Mouse (Mus musculus) lung, postnatal 0 days (tissue): Measurements from ENCODE around the gene Stard3. TPM values are rescaled to one million over a fixed set of nuclear protein-coding genes. Genes with fewer than 3 reads are reported as not detected.

ENCODE experiments used
- ATAC-seq: fragments of 200-750 bp; cut with Nextera tagmentation; 2 replicates; pipeline ENCODE4 v1.8.0; 2017; ENCODE audit warnings: moderate library complexity
- DNase-seq: peaks from one replicate; pipeline ENCODE4 v3.0.0-alpha.2; 2016; ENCODE audit warnings: low spot score
- H3K27ac ChIP-seq: fragments of 300-500 bp; sonication (generic); 2 replicates; pipeline ENCODE4 v1.5.1; 2014; ENCODE audit warnings: antibody characterized with exemption, mild to moderate bottlenecking, low read length, mixed read lengths
- H3K27me3 ChIP-seq: fragments of 300-500 bp; sonication (generic); replicated peaks from 2 replicates; pipeline ENCODE4 v1.6.1; 2014; ENCODE audit warnings: low read length, mixed read lengths; ENCODE audit not compliant: insufficient read depth
- H3K36me3 ChIP-seq: fragments of 300-500 bp; sonication (generic); 2 replicates; pipeline ENCODE4 v1.6.1; 2014; ENCODE audit warnings: low read length, mixed read lengths; ENCODE audit not compliant: insufficient read depth
- H3K4me1 ChIP-seq: fragments of 300-500 bp; sonication (generic); 2 replicates; pipeline ENCODE4 v1.6.1; 2014; ENCODE audit warnings: antibody characterized with exemption, low read depth, low read length, mixed read lengths; ENCODE audit not compliant: insufficient read depth
- H3K4me2 ChIP-seq: fragments of 300-500 bp; sonication (generic); replicated peaks from 2 replicates; pipeline ENCODE4 v1.6.1; 2014; ENCODE audit warnings: low read depth, mild to moderate bottlenecking, low read length, moderate library complexity, mixed read lengths
- H3K4me3 ChIP-seq: fragments of 300-500 bp; sonication (generic); 2 replicates; pipeline ENCODE4 v1.5.1; 2014; ENCODE audit warnings: low read depth, low read length
- H3K9ac ChIP-seq: fragments of 300-500 bp; sonication (generic); replicated peaks from 2 replicates; pipeline ENCODE4 v1.6.1; 2014; ENCODE audit warnings: low read depth, mild to moderate bottlenecking
- H3K9me3 ChIP-seq: fragments of 300-500 bp; sonication (generic); 2 replicates; pipeline ENCODE4 v1.6.1; 2016; ENCODE audit warnings: low read length, mixed read lengths
- CTCF ChIP-seq: IDR thresholded peaks from 2 replicates; pipeline ENCODE4 v1.5.1; 2016; ENCODE audit warnings: antibody characterized with exemption, mild to moderate bottlenecking
- EP300 ChIP-seq: IDR thresholded peaks from 2 replicates; pipeline ENCODE4 v1.6.1; 2016; ENCODE audit warnings: antibody characterized with exemption, mild to moderate bottlenecking, control low read depth
- WGBS: fragments of 180-500 bp; shearing (Covaris S2); extraction: QIAGEN DNeasy Blood & Tissue Kit; methylation state at CpG from one replicate; pipeline ENCODE4 v1.1.7; 2014; 5-methylcytosine and 5-hydroxymethylcytosine counted together
- polyA plus RNA-seq: library from polyadenylated mRNA; unstranded; fragments of >200 nt; fragmentation: Nextera tagmentation; extraction: Ambion mirVana; gene quantifications from 2 replicates; pipeline ENCODE4 v1.2.1, GENCODE M21; 2015

Gene Stard3
- polyA plus RNA-seq, 1 experiment from 2014 or later, result 73.1 TPM

GRCm38 (mm10) chr11:98367863-98368186, 9.7 kb downstream of the Stard3 start:
- no peaks in the 10 kb centered on the region for H3K9me3 ChIP-seq
- H3K4me3 ChIP-seq, result no peak overlapping the region
- no peaks in the 10 kb centered on the region for H3K36me3 ChIP-seq
- DNase-seq (no peak), ATAC-seq (no peak)
- 69% methylated on average over 7 of the region's 7 CpGs for WGBS
- no peak overlapping the region for H3K27ac ChIP-seq
- H3K4me2 ChIP-seq, result no peak overlapping the region
- H3K27me3 ChIP-seq, result no peaks in the 10 kb centered on the region
- TF ChIP-seq CTCF, result no peak
- TF ChIP-seq EP300, result no peak
- H3K9ac ChIP-seq, result no peak overlapping the region
- peaks cover 6% of the 10 kb centered on the region; the same call in 1 of the 2 replicates for H3K4me1 ChIP-seq

GRCm38 (mm10) chr11:98369337-98369736, 11.2 kb downstream of the Stard3 start:
- no peak for ATAC-seq
- Histone ChIP-seq H3K4me1 (0 out of 2 replicates have a peak, but pooled peaks cover 2% of the 10 kb centered on the region), H3K4me2 (no peak overlapping the region), H3K36me3 (no peaks in the 10 kb centered on the region), H3K27me3 (no peaks in the 10 kb centered on the region), H3K27ac (no peak overlapping the region), H3K4me3 (no peak overlapping the region), H3K9ac (no peak overlapping the region), H3K9me3 (no peaks in the 10 kb centered on the region)
- WGBS, result 63% methylated on average over 6 of the region's 6 CpGs
- DNase-seq, result no peak
- TF ChIP-seq EP300, result no peak
- TF ChIP-seq CTCF, result no peak

- 91% methylated on average over 2 of the region's 2 CpGs for WGBS
- H3K4me2 ChIP-seq, result no peak overlapping the region
- no peak overlapping the region for H3K9ac ChIP-seq
- H3K9me3 ChIP-seq, result no peaks in the 10 kb centered on the region
- no peak for ATAC-seq
- H3K4me1 ChIP-seq, result 0 out of 2 replicates have a peak, but pooled peaks cover 2% of the 10 kb centered on the region
- no peak for TF ChIP-seq EP300
- no peak for TF ChIP-seq CTCF
- no peak for DNase-seq
- H3K27me3 ChIP-seq, result no peaks in the 10 kb centered on the region
- H3K27ac ChIP-seq, result no peak overlapping the region
- H3K4me3 ChIP-seq, result no peak overlapping the region
- peaks cover 8% of the 10 kb centered on the region for H3K36me3 ChIP-seq
Observed at GRCm38 (mm10) chr11:98370588-98370987, 12.4 kb downstream of the Stard3 start.

- Histone ChIP-seq H3K27me3 (no peaks in the 10 kb centered on the region), H3K27ac (no peak overlapping the region), H3K4me1 (0 out of 2 replicates have a peak, but pooled peaks cover 2% of the 10 kb centered on the region), H3K9me3 (no peaks in the 10 kb centered on the region), H3K36me3 (peaks cover 19% of the 10 kb centered on the region), H3K4me2 (no peak overlapping the region), H3K4me3 (no peak overlapping the region), H3K9ac (no peak overlapping the region)
- TF ChIP-seq CTCF (no peak), EP300 (no peak)
- 68% methylated on average over 8 of the region's 10 CpGs for WGBS
- DNase-seq, result no peak
- ATAC-seq, result no peak; the same call in 1 of the 2 replicates
Observed at GRCm38 (mm10) chr11:98371556-98372240, 13.5 kb downstream of the Stard3 start.

GRCm38 (mm10) chr11:98372406-98372805, 14.2 kb downstream of the Stard3 start:
- Histone ChIP-seq H3K27ac (no peak overlapping the region), H3K36me3 (peaks cover 26% of the 10 kb centered on the region), H3K9ac (no peak overlapping the region), H3K4me2 (no peak overlapping the region), H3K4me1 (0 out of 2 replicates have a peak, but pooled peaks cover 2% of the 10 kb centered on the region), H3K27me3 (no peaks in the 10 kb centered on the region), H3K4me3 (no peak overlapping the region), H3K9me3 (no peaks in the 10 kb centered on the region)
- DNase-seq (peak; percentile 83), ATAC-seq (peak; percentile 27; the same call in 1 of the 2 replicates)
- WGBS, result 6% methylated on average over 2 of the region's 2 CpGs
- TF ChIP-seq EP300, result no peak
- TF ChIP-seq CTCF, result peak; percentile 95

GRCm38 (mm10) chr11:98373244-98373643, 15.1 kb downstream of the Stard3 start:
- no peaks in the 10 kb centered on the region for H3K9me3 ChIP-seq
- no peaks in the 10 kb centered on the region for H3K27me3 ChIP-seq
- WGBS, result 74% methylated on average over 6 of the region's 6 CpGs
- 0 out of 2 replicates have a peak, but pooled peaks cover 2% of the 10 kb centered on the region for H3K4me1 ChIP-seq
- H3K4me2 ChIP-seq, result no peak overlapping the region
- H3K36me3 ChIP-seq, result peaks cover 32% of the 10 kb centered on the region
- TF ChIP-seq CTCF, result no peak
- no peak for TF ChIP-seq EP300
- H3K4me3 ChIP-seq, result no peak overlapping the region
- H3K27ac ChIP-seq, result no peak overlapping the region
- DNase-seq, result no peak
- no peak for ATAC-seq
- no peak overlapping the region for H3K9ac ChIP-seq
